ENCODE assay signal across 8 mouse cellular contexts in genomic region chr2:181363946-181364345, GRCm38 (mm10). TPM values are rescaled to one million over a fixed set of nuclear protein-coding genes. Genes with fewer than 3 reads are reported as not detected.
DNase-seq lines count a peak whose midpoint lies in the region; ATAC-seq and TF ChIP-seq lines count a peak whose summit lies in the region.

No protein-coding gene starts in this region.

- peak overlapping the region; percentile 98 for H3K4me3 ChIP-seq in gastrocnemius, adult 2 months
- peak overlapping the region; percentile 78 for H3K4me3 ChIP-seq in C2C12 (ENCODE audit: insufficient read depth, poor library complexity, severe bottlenecking)
- peak overlapping the region; percentile 91 for H3K4me3 ChIP-seq in forebrain, embryonic 14.5 days (ENCODE audit: low read depth, low read length)
- peak overlapping the region; percentile 88 for H3K4me3 ChIP-seq in liver, embryonic 13.5 days (replicated peaks)

- no peaks in the 10 kb centered on the region for H3K27me3 ChIP-seq in C2C12 (ENCODE audit: control insufficient read depth, insufficient read depth, insufficient read length)
- no peaks in the 10 kb centered on the region for H3K27me3 ChIP-seq in forebrain, embryonic 14.5 days (replicated peaks; ENCODE audit: control insufficient read depth, insufficient read depth, low read length)
- H3K27me3 ChIP-seq in liver, embryonic 13.5 days, result no peaks in the 10 kb centered on the region

- TF ChIP-seq CTCF in gastrocnemius, adult 2 months (IDR thresholded peaks at IDR 0.05), result no peak
- no peak for TF ChIP-seq CTCF in C2C12 (IDR thresholded peaks at IDR 0.05; ENCODE audit: control insufficient read depth, insufficient read depth, insufficient read length)

- peak overlapping the region; percentile 35 for H3ac ChIP-seq in C2C12 (ENCODE audit: control insufficient read depth, insufficient read length, low read depth)

- no peak for ATAC-seq in forebrain, embryonic 14.5 days
- no peak for ATAC-seq in liver, embryonic 13.5 days (ENCODE audit: low read depth)

- peaks cover 21% of the 10 kb centered on the region for H3K4me1 ChIP-seq in forebrain, embryonic 14.5 days (ENCODE audit: control insufficient read depth, insufficient read depth, low read length)
- peaks cover 42% of the 10 kb centered on the region for H3K4me1 ChIP-seq in liver, embryonic 13.5 days (replicated peaks)

- peak overlapping the region; percentile 95 for H3K4me2 ChIP-seq in forebrain, embryonic 14.5 days (ENCODE audit: low read length)
- H3K4me2 ChIP-seq in liver, embryonic 13.5 days, result peak overlapping the region; percentile 95

- H3K27ac ChIP-seq in gastrocnemius, adult 2 months, result peak overlapping the region; percentile 98; the same call in 1 of the 2 replicates
- no peak overlapping the region for H3K27ac ChIP-seq in forebrain, embryonic 14.5 days (ENCODE audit: low read depth, low read length)
- H3K27ac ChIP-seq in liver, embryonic 13.5 days, result 0 out of 2 replicates have a peak overlapping the region, but pooled peaks have one; percentile 88

- H3K9me3 ChIP-seq in forebrain, embryonic 14.5 days (replicated peaks; ENCODE audit: control insufficient read depth, low read length), result no peaks in the 10 kb centered on the region
- H3K9me3 ChIP-seq in liver, embryonic 13.5 days (replicated peaks), result no peaks in the 10 kb centered on the region

- peaks cover 57% of the 10 kb centered on the region for H3K79me3 ChIP-seq in C2C12 (ENCODE audit: low read depth)

- H3K9ac ChIP-seq in forebrain, embryonic 14.5 days (ENCODE audit: low read length), result peak overlapping the region; percentile 93; the same call in 1 of the 2 replicates
- H3K9ac ChIP-seq in liver, embryonic 13.5 days, result peak overlapping the region; percentile 92

- H3K79me2 ChIP-seq in C2C12 (ENCODE audit: control insufficient read depth, insufficient read depth), result peaks cover 78% of the 10 kb centered on the region

- intact Hi-C loops in gastrocnemius, adult 2 months (cut with DNase I), result no loop called here

- H3K36me3 ChIP-seq in C2C12 (ENCODE audit: control insufficient read depth, insufficient read depth), result peaks cover 58% of the 10 kb centered on the region
- H3K36me3 ChIP-seq in forebrain, embryonic 14.5 days (ENCODE audit: control insufficient read depth, insufficient read depth, low read length), result peaks cover 43% of the 10 kb centered on the region
- peaks cover 45% of the 10 kb centered on the region for H3K36me3 ChIP-seq in liver, embryonic 13.5 days

- WGBS in forebrain, embryonic 14.5 days, result 76% methylated on average over 3 of the region's 3 CpGs
- 57% methylated on average over 3 of the region's 3 CpGs for WGBS in liver, embryonic 13.5 days (ENCODE audit: insufficient replicate concordance)

- DNase-seq in gastrocnemius, adult 2 months, result no peak
- no peak for DNase-seq in gastrocnemius, adult 18-20 months (ENCODE audit: low spot score)
- DNase-seq in forebrain, embryonic 14.5 days (ENCODE audit: low spot score), result no peak
- no peak for DNase-seq in liver, embryonic 13.5 days
- DNase-seq in urinary bladder, postnatal 4 days (ENCODE audit: low spot score in 2 of 2), result no peak
- no peak for DNase-seq in gastrocnemius, postnatal 4 days (ENCODE audit: low spot score in 2 of 2)
- DNase-seq in urinary bladder, adult 2 months (ENCODE audit: low spot score), result no peak

TF ChIP-seq in C2C12, 6 proteins besides CTCF, POLR2A, EP300 and RAD21:
- TF ChIP-seq CEBPB (IDR thresholded peaks at IDR 0.05; ENCODE audit: low read depth) (no peak), MYOG (IDR thresholded peaks at IDR 0.05; ENCODE audit: control insufficient read depth, extremely low read depth, insufficient read length) (no peak), MYOD1 (IDR thresholded peaks at IDR 0.05; ENCODE audit: control insufficient read depth, insufficient read length, low read depth) (no peak), USF1 (IDR thresholded peaks at IDR 0.05; ENCODE audit: low read depth) (no peak), MAX (IDR thresholded peaks at IDR 0.05) (no peak), FOSL1 (IDR thresholded peaks at IDR 0.05; ENCODE audit: insufficient read depth, low read length, poor library complexity, severe bottlenecking) (no peak)
TF ChIP-seq in C2C12: peak in this region for 0.

RNA-seq across cellular contexts. Expression of gene Zgpat, which starts 0.8 kb away (rescaled TPM):
- total RNA-seq in gastrocnemius, adult 2 months (2021), result 10 to 100 TPM; 13.7 to 14.8 TPM
- total RNA-seq in gastrocnemius, adult 18-20 months (2021), result 10 to 100 TPM; 11.7 to 12.4 TPM
- 16.5 TPM for polyA plus RNA-seq in C2C12 (2012; fragmentation: generic; extraction: Trizol)
- polyA plus RNA-seq in forebrain, embryonic 14.5 days (2014; fragmentation: Nextera tagmentation; extraction: Ambion mirVana), result 44.6 and 55.6 TPM in 2 replicates
- 12.3 and 13.8 TPM in 2 replicates for polyA plus RNA-seq in liver, embryonic 13.5 days (2015; fragmentation: Nextera tagmentation; extraction: Ambion mirVana)
- 10 to 100 TPM; 23.3 to 26.2 TPM for total RNA-seq in gastrocnemius, postnatal 4 days (2021)
- polyA plus RNA-seq in urinary bladder, adult 2 months (2012; rRNA removed), result 36.7 and 41.9 TPM in 2 replicates

RNA-seq across cellular contexts. Expression of gene Arfrp1, which starts 1.3 kb away (rescaled TPM):
- 10 to 100 TPM; 23.6 to 30.8 TPM for total RNA-seq in gastrocnemius, adult 2 months (2021)
- 10 to 100 TPM; 23.0 to 26.5 TPM for total RNA-seq in gastrocnemius, adult 18-20 months (2021)
- 45.9 TPM for polyA plus RNA-seq in C2C12 (2012; fragmentation: generic; extraction: Trizol)
- polyA plus RNA-seq in forebrain, embryonic 14.5 days (2014; fragmentation: Nextera tagmentation; extraction: Ambion mirVana), result 58.6 and 63.5 TPM in 2 replicates
- 26.6 and 27.8 TPM in 2 replicates for polyA plus RNA-seq in liver, embryonic 13.5 days (2015; fragmentation: Nextera tagmentation; extraction: Ambion mirVana)
- 10 to 100 TPM; 31.6 to 32.4 TPM for total RNA-seq in gastrocnemius, postnatal 4 days (2021)
- polyA plus RNA-seq in urinary bladder, adult 2 months (2012; rRNA removed), result 67.5 and 73.0 TPM in 2 replicates

RNA-seq across cellular contexts. Expression of gene Lime1, which starts 15.9 kb away (rescaled TPM):
- total RNA-seq in gastrocnemius, adult 2 months (2021), result 1 to 10 TPM; 5.8 to 6.2 TPM
- total RNA-seq in gastrocnemius, adult 18-20 months (2021), result 1 to 10 TPM; 3.8 to 4.5 TPM
- 7.3 TPM for polyA plus RNA-seq in C2C12 (2012; fragmentation: generic; extraction: Trizol)
- polyA plus RNA-seq in forebrain, embryonic 14.5 days (2014; fragmentation: Nextera tagmentation; extraction: Ambion mirVana), result 27.4 and 30.3 TPM in 2 replicates
- polyA plus RNA-seq in liver, embryonic 13.5 days (2015; fragmentation: Nextera tagmentation; extraction: Ambion mirVana), result 5.1 and 6.0 TPM in 2 replicates
- 10 to 100 TPM; 10.9 to 17.8 TPM for total RNA-seq in gastrocnemius, postnatal 4 days (2021)
- 26.6 and 36.3 TPM in 2 replicates for polyA plus RNA-seq in urinary bladder, adult 2 months (2012; rRNA removed)

RNA-seq across cellular contexts. Expression of gene Rtel1, which starts 44.4 kb away (rescaled TPM):
- total RNA-seq in gastrocnemius, adult 2 months (2021), result 10 to 100 TPM; 12.0 to 13.0 TPM
- 10 to 100 TPM in 1 of 2 experiments, 1 to 10 TPM in 1; 7.3 to 10.8 TPM for total RNA-seq in gastrocnemius, adult 18-20 months (2021)
- polyA plus RNA-seq in C2C12 (2012; fragmentation: generic; extraction: Trizol), result 45.8 TPM
- polyA plus RNA-seq in forebrain, embryonic 14.5 days (2014; fragmentation: Nextera tagmentation; extraction: Ambion mirVana), result 37.0 and 40.7 TPM in 2 replicates
- polyA plus RNA-seq in liver, embryonic 13.5 days (2015; fragmentation: Nextera tagmentation; extraction: Ambion mirVana), result 24.5 and 26.2 TPM in 2 replicates
- 10 to 100 TPM; 37.0 to 40.9 TPM for total RNA-seq in gastrocnemius, postnatal 4 days (2021)
- polyA plus RNA-seq in urinary bladder, adult 2 months (2012; rRNA removed), result 42.1 and 55.2 TPM in 2 replicates

RNA-seq across cellular contexts. Expression of gene Stmn3, which starts 49.6 kb away (rescaled TPM):
- total RNA-seq in gastrocnemius, adult 2 months (2021), result not detected
- total RNA-seq in gastrocnemius, adult 18-20 months (2021), result not detected
- polyA plus RNA-seq in C2C12 (2012; fragmentation: generic; extraction: Trizol), result 0.02 TPM
- 1,166 and 1,263 TPM in 2 replicates for polyA plus RNA-seq in forebrain, embryonic 14.5 days (2014; fragmentation: Nextera tagmentation; extraction: Ambion mirVana)
- polyA plus RNA-seq in liver, embryonic 13.5 days (2015; fragmentation: Nextera tagmentation; extraction: Ambion mirVana), result 0.60 and 0.91 TPM in 2 replicates
- total RNA-seq in gastrocnemius, postnatal 4 days (2021), result under 1 TPM; 0.32 to 0.47 TPM
- polyA plus RNA-seq in urinary bladder, adult 2 months (2012; rRNA removed), result 1.1 and 1.3 TPM in 2 replicates
